Mouse (Mus musculus) CH12.LX (cell line): ENCODE data around the gene Cldn2.

Experiments used
- BHLHE40 ChIP-seq: IDR thresholded peaks from 2 replicates; pipeline ENCODE4 v1.6.1; 2011; ENCODE audit warnings: mild to moderate bottlenecking, low read depth, low read length, improper control_type of control experiment
- CTCF ChIP-seq, 2 experiments: IDR thresholded peaks in 1 of 2; conservative IDR thresholded peaks in 1 of 2; 2 replicates each; pipeline ENCODE4 v1.5.1; 2011 to 2012; ENCODE audit warnings: low read depth in 2 of 2, low read length in 2 of 2, improper control_type of control experiment in 1 of 2, inconsistent platforms in 1 of 2, mild to moderate bottlenecking in 1 of 2, moderate library complexity in 1 of 2
- EP300 ChIP-seq: IDR thresholded peaks from 2 replicates; pipeline ENCODE4 v1.6.1; 2011; ENCODE audit warnings: low read length, improper control_type of control experiment
- HCFC1 ChIP-seq: IDR thresholded peaks from 2 replicates; pipeline ENCODE4 v1.6.1; 2012; ENCODE audit warnings: low read depth, mild to moderate bottlenecking, inconsistent platforms, low read length, improper control_type of control experiment
- JUND ChIP-seq: conservative IDR thresholded peaks from 2 replicates; pipeline ENCODE4 v1.6.1; 2011; ENCODE audit warnings: low read depth, low read length, improper control_type of control experiment
- MAFK ChIP-seq: IDR thresholded peaks from 2 replicates; pipeline ENCODE4 v1.6.1; 2011; ENCODE audit warnings: low read length, improper control_type of control experiment; ENCODE audit not compliant: insufficient replicate concordance
- NELFE ChIP-seq: IDR thresholded peaks from 2 replicates; pipeline ENCODE4 v1.6.1; 2011; ENCODE audit warnings: low read depth, low read length, improper control_type of control experiment
- TBP ChIP-seq: conservative IDR thresholded peaks from 2 replicates; pipeline ENCODE4 v1.6.1; 2011; ENCODE audit warnings: low read depth, low read length, improper control_type of control experiment
- UBTF ChIP-seq: IDR thresholded peaks from 2 replicates; pipeline ENCODE4 v1.6.1; 2012; ENCODE audit warnings: low read depth, mild to moderate bottlenecking, inconsistent platforms, low read length, improper control_type of control experiment, moderate library complexity
- USF1 ChIP-seq: IDR thresholded peaks from 2 replicates; pipeline ENCODE4 v1.6.1; 2014; ENCODE audit warnings: low read depth, mild to moderate bottlenecking, inconsistent platforms, low read length, improper control_type of control experiment
- ZNF384 ChIP-seq: IDR thresholded peaks from 2 replicates; pipeline ENCODE4 v1.6.1; 2012; ENCODE audit warnings: low read depth, low read length, improper control_type of control experiment, inconsistent platforms

DNA sequence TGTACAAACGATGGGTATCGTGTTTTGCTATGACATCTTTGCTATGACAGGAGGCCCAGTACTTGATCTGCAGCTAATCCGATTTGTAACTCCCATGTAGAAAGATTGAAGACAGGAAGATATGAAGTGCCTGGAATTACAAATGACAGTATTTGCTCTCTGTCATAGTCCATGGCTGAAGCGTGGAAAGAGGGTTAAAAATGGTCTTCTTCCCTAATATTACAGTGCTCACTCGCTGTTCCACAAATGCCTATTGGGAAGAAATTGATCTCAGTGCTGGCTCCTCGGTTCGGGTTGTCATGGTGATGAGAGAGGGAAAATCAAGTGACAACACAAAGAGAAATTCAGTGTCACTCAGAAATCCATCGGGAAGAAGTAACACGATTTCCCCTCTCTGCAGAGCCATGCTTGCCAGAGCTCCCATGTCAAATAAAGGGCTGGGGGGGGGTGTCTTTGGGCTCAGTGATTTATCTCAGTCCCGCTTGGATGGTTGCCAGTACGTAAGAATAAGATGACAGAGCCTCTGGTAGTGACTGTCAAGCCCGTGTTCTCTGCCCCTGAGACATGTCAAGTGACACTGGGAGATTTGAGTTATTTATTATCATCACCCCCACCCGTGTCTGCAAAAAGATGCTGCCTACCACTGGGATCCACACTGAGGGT is 30.5 kb upstream of the Cldn2 start:
- no peak for TF ChIP-seq CTCF (conservative IDR thresholded peaks at IDR 0.05 in 1 of 2, IDR thresholded peaks at IDR 0.05 in 1 of 2; ENCODE audit: low read depth in 2 of 2, low read length in 2 of 2)
- TF ChIP-seq BHLHE40, result no peak
- no peak for TF ChIP-seq MAFK
- TF ChIP-seq ZNF384, result no peak
- no peak for TF ChIP-seq EP300
- no peak for TF ChIP-seq HCFC1
- TF ChIP-seq JUND, result no peak
- no peak for TF ChIP-seq NELFE
- TF ChIP-seq TBP, result no peak
- no peak for TF ChIP-seq USF1
- TF ChIP-seq UBTF, result no peak
